Mouse (Mus musculus): ENCODE measurements at regions not wholly inside any gene's neighbourhood (a gene's known extent, or its start where the extent isn't known, plus 50 kb on each side); places are given as distances from the start of the nearest gene placed in this dataset.

GRCm38 (mm10) chr13:110866713-110867112, 388.1 kb upstream of the Actbl2 start:
- Histone ChIP-seq H3K4me3 (ENCODE audit: low read length) (no peak overlapping the region), H3K4me1 (ENCODE audit: control insufficient read depth, insufficient read depth, low read depth, low read length) (no peaks in the 10 kb centered on the region), H3K27me3 (replicated peaks; ENCODE audit: control insufficient read depth, insufficient read depth, low read length) (no peaks in the 10 kb centered on the region), H3K36me3 (ENCODE audit: control insufficient read depth, insufficient read depth, low read length) (no peaks in the 10 kb centered on the region), H3K9ac (ENCODE audit: low read depth, low read length) (no peak overlapping the region), H3K27ac (ENCODE audit: low read depth, low read length) (no peak overlapping the region), H3K4me2 (ENCODE audit: low read length) (no peak overlapping the region), H3K9me3 (ENCODE audit: control insufficient read depth, low read length) (no peaks in the 10 kb centered on the region)
- WGBS = 67% methylated on average over 2 of the region's 2 CpGs
- ATAC-seq = no peak

DNA sequence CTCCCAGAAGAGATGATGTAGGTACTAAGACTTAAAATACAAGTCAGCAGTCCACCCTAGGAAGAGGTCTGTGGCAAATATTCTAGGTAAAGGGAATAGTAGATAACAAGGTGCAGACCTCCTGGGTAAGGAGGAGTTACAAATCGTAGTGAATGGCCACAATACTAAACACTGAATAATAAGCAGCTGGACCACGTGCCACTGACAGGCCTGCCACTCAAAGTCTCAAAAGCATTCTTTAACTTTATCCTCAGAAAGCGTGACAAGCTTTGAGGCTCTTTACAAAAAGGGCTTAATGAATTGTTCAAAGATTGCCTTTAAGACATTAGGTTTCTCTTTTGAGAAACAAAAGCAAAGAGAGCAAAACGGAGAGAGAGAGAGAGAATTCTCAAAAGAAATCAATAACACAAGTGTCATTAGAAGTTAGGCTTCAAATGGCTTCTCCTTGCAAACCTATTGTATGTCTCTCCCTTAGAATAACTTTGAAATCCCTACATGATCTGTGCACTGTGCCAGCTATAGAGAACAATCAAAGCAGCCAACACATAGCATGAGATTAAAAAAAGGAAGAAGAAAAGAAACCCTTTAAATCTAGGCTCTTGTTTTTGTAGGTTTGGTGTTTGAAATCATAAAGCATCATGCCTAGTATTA, 383.6 kb upstream of the Actbl2 start:
- no peaks in the 10 kb centered on the region for H3K9me3 ChIP-seq (ENCODE audit: control insufficient read depth, low read length)
- no peaks in the 10 kb centered on the region for H3K36me3 ChIP-seq (ENCODE audit: control insufficient read depth, insufficient read depth, low read length)
- no peak for ATAC-seq
- H3K9ac ChIP-seq (ENCODE audit: low read depth, low read length) = no peak overlapping the region
- no peaks in the 10 kb centered on the region for H3K27me3 ChIP-seq (replicated peaks; ENCODE audit: control insufficient read depth, insufficient read depth, low read length)
- 21% methylated on average over 4 of the region's 4 CpGs for WGBS
- H3K27ac ChIP-seq (ENCODE audit: low read depth, low read length) = no peak overlapping the region
- no peak overlapping the region for H3K4me2 ChIP-seq (ENCODE audit: low read length)
- no peaks in the 10 kb centered on the region for H3K4me1 ChIP-seq (ENCODE audit: control insufficient read depth, insufficient read depth, low read depth, low read length)
- no peak overlapping the region for H3K4me3 ChIP-seq (ENCODE audit: low read length)

- H3K4me2 ChIP-seq (ENCODE audit: low read length) = no peak overlapping the region
Measured at GRCm38 (mm10) chr13:110871776-110872135, 383.1 kb upstream of the Actbl2 start.

GRCm38 (mm10) chr13:110881573-110881972, 373.2 kb upstream of the Actbl2 start:
- no peak for ATAC-seq
- Histone ChIP-seq H3K27me3 (replicated peaks; ENCODE audit: control insufficient read depth, insufficient read depth, low read length) (no peaks in the 10 kb centered on the region), H3K4me1 (ENCODE audit: control insufficient read depth, insufficient read depth, low read depth, low read length) (no peaks in the 10 kb centered on the region), H3K9me3 (ENCODE audit: control insufficient read depth, low read length) (no peaks in the 10 kb centered on the region), H3K27ac (ENCODE audit: low read depth, low read length) (no peak overlapping the region), H3K4me2 (ENCODE audit: low read length) (no peak overlapping the region), H3K9ac (ENCODE audit: low read depth, low read length) (no peak overlapping the region), H3K36me3 (ENCODE audit: control insufficient read depth, insufficient read depth, low read length) (no peaks in the 10 kb centered on the region), H3K4me3 (ENCODE audit: low read length) (no peak overlapping the region)
- WGBS = 80% methylated on average over 3 of the region's 3 CpGs

More at GRCm38 (mm10) chr13:110871776-110872135, 383.1 kb upstream of the Actbl2 start:
- Histone ChIP-seq H3K27ac (ENCODE audit: low read depth, low read length) (no peak overlapping the region), H3K9me3 (ENCODE audit: control insufficient read depth, low read length) (no peaks in the 10 kb centered on the region), H3K4me1 (ENCODE audit: control insufficient read depth, insufficient read depth, low read depth, low read length) (no peaks in the 10 kb centered on the region), H3K27me3 (replicated peaks; ENCODE audit: control insufficient read depth, insufficient read depth, low read length) (no peaks in the 10 kb centered on the region), H3K4me3 (ENCODE audit: low read length) (no peak overlapping the region), H3K9ac (ENCODE audit: low read depth, low read length) (no peak overlapping the region), H3K36me3 (ENCODE audit: control insufficient read depth, insufficient read depth, low read length) (no peaks in the 10 kb centered on the region)
- no peak for ATAC-seq
- WGBS = 3% methylated on average over 1 of the region's 1 CpGs

DNA sequence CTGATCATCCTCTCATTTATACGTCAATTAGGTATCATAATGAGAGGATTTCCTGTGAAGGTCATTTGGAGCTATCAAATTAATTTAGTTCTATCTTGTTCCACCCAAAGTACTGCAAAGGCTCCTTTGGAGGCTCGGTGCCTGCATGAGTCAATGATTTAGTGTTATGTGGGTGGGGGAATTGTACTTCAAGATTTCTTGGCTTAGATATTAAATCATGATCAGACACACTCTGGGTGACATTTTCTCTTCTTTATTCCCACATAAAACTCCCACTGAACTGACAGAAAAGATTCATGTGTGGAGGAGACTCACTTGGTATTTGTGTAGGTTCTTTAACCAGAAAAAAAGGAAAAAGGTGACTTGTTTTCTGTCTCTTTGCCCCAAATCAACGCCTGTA, 372.6 kb upstream of the Actbl2 start:
- Histone ChIP-seq H3K4me3 (ENCODE audit: low read length) (no peak overlapping the region), H3K4me1 (ENCODE audit: control insufficient read depth, insufficient read depth, low read depth, low read length) (no peaks in the 10 kb centered on the region), H3K9me3 (ENCODE audit: control insufficient read depth, low read length) (no peaks in the 10 kb centered on the region), H3K9ac (ENCODE audit: low read depth, low read length) (no peak overlapping the region), H3K27ac (ENCODE audit: low read depth, low read length) (no peak overlapping the region), H3K4me2 (ENCODE audit: low read length) (no peak overlapping the region), H3K27me3 (replicated peaks; ENCODE audit: control insufficient read depth, insufficient read depth, low read length) (no peaks in the 10 kb centered on the region), H3K36me3 (ENCODE audit: control insufficient read depth, insufficient read depth, low read length) (no peaks in the 10 kb centered on the region)
- no peak for ATAC-seq
- 77% methylated on average over 3 of the region's 3 CpGs for WGBS

GRCm38 (mm10) chr13:110882661-110883172, 372.1 kb upstream of the Actbl2 start:
- H3K9me3 ChIP-seq (ENCODE audit: control insufficient read depth, low read length) = no peaks in the 10 kb centered on the region
- no peak overlapping the region for H3K4me2 ChIP-seq (ENCODE audit: low read length)
- no peak overlapping the region for H3K27ac ChIP-seq (ENCODE audit: low read depth, low read length)
- no peaks in the 10 kb centered on the region for H3K27me3 ChIP-seq (replicated peaks; ENCODE audit: control insufficient read depth, insufficient read depth, low read length)
- WGBS = 64% methylated on average over 10 of the region's 10 CpGs
- no peak overlapping the region for H3K4me3 ChIP-seq (ENCODE audit: low read length)
- no peaks in the 10 kb centered on the region for H3K4me1 ChIP-seq (ENCODE audit: control insufficient read depth, insufficient read depth, low read depth, low read length)
- no peaks in the 10 kb centered on the region for H3K36me3 ChIP-seq (ENCODE audit: control insufficient read depth, insufficient read depth, low read length)
- H3K9ac ChIP-seq (ENCODE audit: low read depth, low read length) = no peak overlapping the region
- no peak for ATAC-seq

- no peak overlapping the region for H3K27ac ChIP-seq (ENCODE audit: low read depth, low read length)
- no peaks in the 10 kb centered on the region for H3K36me3 ChIP-seq (ENCODE audit: control insufficient read depth, insufficient read depth, low read length)
- H3K9ac ChIP-seq (ENCODE audit: low read depth, low read length) = no peak overlapping the region
- WGBS = 76% methylated on average over 6 of the region's 6 CpGs
- ATAC-seq = no peak
- no peak overlapping the region for H3K4me2 ChIP-seq (ENCODE audit: low read length)
- H3K4me1 ChIP-seq (ENCODE audit: control insufficient read depth, insufficient read depth, low read depth, low read length) = no peaks in the 10 kb centered on the region
- H3K9me3 ChIP-seq (ENCODE audit: control insufficient read depth, low read length) = no peaks in the 10 kb centered on the region
- no peak overlapping the region for H3K4me3 ChIP-seq (ENCODE audit: low read length)
- no peaks in the 10 kb centered on the region for H3K27me3 ChIP-seq (replicated peaks; ENCODE audit: control insufficient read depth, insufficient read depth, low read length)
Measured at GRCm38 (mm10) chr13:110893909-110894308, 360.9 kb upstream of the Actbl2 start.

DNA sequence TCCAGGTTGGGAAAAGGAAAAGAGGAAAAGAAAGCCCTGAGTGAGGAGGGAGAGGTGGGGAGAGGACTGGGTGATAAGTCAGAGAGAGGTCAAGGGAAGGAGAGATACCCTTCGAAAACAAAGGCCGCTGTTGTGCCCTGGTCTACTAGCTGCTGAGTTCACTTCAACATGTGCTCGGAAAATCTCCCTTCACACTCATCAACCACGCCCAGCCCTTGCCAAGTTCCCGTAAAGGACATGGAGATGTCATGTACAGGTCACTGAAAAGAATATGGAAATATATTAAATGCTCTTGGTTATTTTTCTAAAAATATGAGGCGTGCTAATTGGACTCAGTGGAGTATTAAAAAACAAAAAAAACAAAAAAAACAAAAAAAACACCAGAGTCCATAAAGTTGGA, 359.5 kb upstream of the Actbl2 start:
- Histone ChIP-seq H3K27ac (ENCODE audit: low read depth, low read length) (no peak overlapping the region), H3K27me3 (replicated peaks; ENCODE audit: control insufficient read depth, insufficient read depth, low read length) (no peaks in the 10 kb centered on the region), H3K36me3 (ENCODE audit: control insufficient read depth, insufficient read depth, low read length) (no peaks in the 10 kb centered on the region), H3K4me2 (ENCODE audit: low read length) (no peak overlapping the region), H3K9me3 (ENCODE audit: control insufficient read depth, low read length) (no peaks in the 10 kb centered on the region), H3K4me3 (ENCODE audit: low read length) (no peak overlapping the region), H3K9ac (ENCODE audit: low read depth, low read length) (no peak overlapping the region), H3K4me1 (ENCODE audit: control insufficient read depth, insufficient read depth, low read depth, low read length) (no peaks in the 10 kb centered on the region)
- no peak for ATAC-seq
- WGBS = 87% methylated on average over 6 of the region's 6 CpGs

DNA sequence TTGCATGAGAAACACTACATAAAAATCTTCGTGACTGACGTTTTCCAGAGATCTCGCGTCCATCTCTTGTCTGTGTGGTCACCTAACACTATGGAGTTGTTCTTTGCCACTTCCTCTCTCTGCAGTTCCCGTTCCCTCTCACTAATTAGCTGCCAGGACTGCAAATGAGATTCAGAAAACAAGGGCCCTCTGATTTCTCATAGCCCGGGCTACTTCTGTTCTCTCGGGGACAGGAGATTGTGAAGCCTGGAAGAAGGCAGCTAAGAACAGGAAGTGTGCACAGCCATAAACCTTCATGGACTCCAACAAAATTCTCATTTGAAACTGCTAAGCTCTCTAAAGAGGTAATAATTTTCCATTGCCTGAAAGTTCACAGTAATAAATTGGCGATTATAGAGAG, 358.9 kb upstream of the Actbl2 start:
- no peak for ATAC-seq
- no peaks in the 10 kb centered on the region for H3K4me1 ChIP-seq (ENCODE audit: control insufficient read depth, insufficient read depth, low read depth, low read length)
- H3K9ac ChIP-seq (ENCODE audit: low read depth, low read length) = no peak overlapping the region
- H3K36me3 ChIP-seq (ENCODE audit: control insufficient read depth, insufficient read depth, low read length) = no peaks in the 10 kb centered on the region
- no peaks in the 10 kb centered on the region for H3K27me3 ChIP-seq (replicated peaks; ENCODE audit: control insufficient read depth, insufficient read depth, low read length)
- no peak overlapping the region for H3K27ac ChIP-seq (ENCODE audit: low read depth, low read length)
- H3K9me3 ChIP-seq (ENCODE audit: control insufficient read depth, low read length) = no peaks in the 10 kb centered on the region
- no peak overlapping the region for H3K4me2 ChIP-seq (ENCODE audit: low read length)
- no peak overlapping the region for H3K4me3 ChIP-seq (ENCODE audit: low read length)
- 76% methylated on average over 8 of the region's 8 CpGs for WGBS

- Histone ChIP-seq H3K27ac (ENCODE audit: low read depth, low read length) (no peak overlapping the region), H3K9me3 (ENCODE audit: control insufficient read depth, low read length) (no peaks in the 10 kb centered on the region), H3K9ac (ENCODE audit: low read depth, low read length) (no peak overlapping the region), H3K36me3 (ENCODE audit: control insufficient read depth, insufficient read depth, low read length) (no peaks in the 10 kb centered on the region), H3K4me3 (ENCODE audit: low read length) (no peak overlapping the region), H3K4me1 (ENCODE audit: control insufficient read depth, insufficient read depth, low read depth, low read length) (no peaks in the 10 kb centered on the region), H3K4me2 (ENCODE audit: low read length) (no peak overlapping the region), H3K27me3 (replicated peaks; ENCODE audit: control insufficient read depth, insufficient read depth, low read length) (no peaks in the 10 kb centered on the region)
- ATAC-seq = no peak
- WGBS = 67% methylated on average over 4 of the region's 4 CpGs
Measured at GRCm38 (mm10) chr13:110897621-110898020, 357.2 kb upstream of the Actbl2 start.

Data from hindbrain, embryonic 16.5 days (tissue).